Mouse (Mus musculus) right cerebral cortex, postnatal 36 days (tissue): ENCODE measurements around the gene Nelfe.
"Not testable (repeated sequence)": the region's sequence is repeated elsewhere in the genome, so short reads cannot be mapped to it uniquely, and the experiment has no call there.

ENCODE experiments used
- DNase-seq, 2 experiments: peaks; one replicate each; pipeline ENCODE4 v3.0.0; 2022; ENCODE audit warnings: low spot score in 2 of 2, mixed read lengths in 1 of 2

The Nelfe gene

GRCm38 (mm10) chr17:34849722-34850516 lies at the start of gene Nelfe, which contains the start of gene Skiv2l:
Nelfe (plus strand) TSS chr17:34850391.
Skiv2l (minus strand) TSS chr17:34850210.
- peak; percentile 96 for DNase-seq

DNA sequence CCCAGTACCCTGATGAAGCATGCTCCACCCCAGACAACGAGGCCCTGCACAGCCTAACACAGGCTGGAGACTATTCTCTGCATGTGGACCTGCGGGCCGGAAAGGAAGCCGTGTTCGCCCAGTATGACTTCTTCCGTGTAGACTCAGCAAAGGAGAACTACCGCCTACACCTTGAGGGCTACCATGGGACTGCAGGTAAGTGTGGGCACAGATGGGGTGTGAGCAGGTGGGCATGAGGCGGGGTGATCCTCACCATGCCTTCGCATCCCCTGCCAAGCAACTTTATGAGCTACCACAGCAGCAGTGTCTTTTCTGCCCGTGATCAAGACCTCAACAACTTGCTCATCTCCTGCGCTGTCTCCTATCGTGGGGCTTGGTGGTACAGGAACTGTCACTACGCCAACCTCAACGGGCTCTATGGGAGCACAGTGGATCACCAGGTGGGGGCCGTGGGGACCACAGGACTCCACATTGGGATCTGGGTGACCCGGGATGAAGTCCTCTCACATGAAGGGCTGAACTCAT lies 49.3 kb upstream of the Nelfe start:
- not testable (repeated sequence) for DNase-seq

- not testable (repeated sequence) for DNase-seq
Measured at GRCm38 (mm10) chr17:34802756-34803155, 47.4 kb upstream of the Nelfe start.

DNA sequence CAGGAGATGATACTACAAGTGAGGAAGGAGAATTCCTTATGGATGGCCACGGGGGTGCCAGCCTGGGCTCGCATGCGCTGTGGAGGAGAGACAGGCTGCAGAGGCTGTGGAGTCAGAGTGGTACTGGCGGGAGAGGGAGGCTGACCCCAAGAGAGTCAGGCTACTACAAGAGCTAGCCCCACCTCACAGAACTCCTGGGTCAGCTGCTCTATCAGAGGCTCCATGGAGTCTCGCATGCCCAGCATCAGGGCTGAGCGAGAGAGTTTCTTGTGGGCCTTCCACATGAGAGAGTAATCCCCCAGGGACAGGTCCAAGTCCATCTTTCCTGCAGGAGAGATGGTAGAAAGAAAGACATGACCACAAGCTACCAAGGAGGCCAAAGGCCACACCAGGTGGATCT lies 46.8 kb upstream of the Nelfe start:
- DNase-seq = not testable (repeated sequence)

GRCm38 (mm10) chr17:34804301-34804700 lies 45.9 kb upstream of the Nelfe start, which contains the start of gene Cyp21a1:
Cyp21a1 (minus strand) TSS chr17:34804561.
- not testable (repeated sequence) for DNase-seq

GRCm38 (mm10) chr17:34804871-34805562 lies 45.2 kb upstream of the Nelfe start:
- DNase-seq = no peak

- DNase-seq = no peak
Measured at GRCm38 (mm10) chr17:34807176-34807575, 43.0 kb upstream of the Nelfe start.

DNA sequence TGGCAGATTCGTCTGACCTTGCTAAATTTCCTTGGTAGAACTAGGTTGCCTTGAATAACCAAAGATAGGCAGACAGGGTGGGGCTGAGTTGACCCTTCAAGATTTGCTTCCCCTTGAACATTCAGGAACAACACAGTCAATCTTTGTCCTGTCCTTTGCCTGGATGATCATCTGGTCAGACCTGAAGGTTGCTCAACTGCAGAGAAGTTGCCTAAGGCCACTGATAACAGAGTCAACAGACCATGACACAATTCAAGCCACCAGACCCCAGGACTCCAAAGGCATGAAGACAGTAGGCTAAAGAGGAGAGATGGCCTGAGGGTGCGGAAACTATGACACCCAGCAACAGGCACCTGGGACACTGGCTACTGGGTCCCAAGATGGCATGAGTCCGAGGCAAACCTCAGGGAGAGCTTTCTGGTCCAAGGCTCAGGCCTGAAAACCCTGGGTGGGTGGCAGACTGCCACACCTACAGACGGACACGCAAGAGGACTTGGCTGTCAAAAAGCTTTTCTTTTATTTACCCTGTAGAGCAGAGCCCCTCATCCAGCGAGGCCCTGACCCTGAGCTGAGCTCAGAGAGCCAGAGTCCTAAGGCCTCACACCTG lies 41.5 kb upstream of the Nelfe start:
- no peak for DNase-seq

DNA sequence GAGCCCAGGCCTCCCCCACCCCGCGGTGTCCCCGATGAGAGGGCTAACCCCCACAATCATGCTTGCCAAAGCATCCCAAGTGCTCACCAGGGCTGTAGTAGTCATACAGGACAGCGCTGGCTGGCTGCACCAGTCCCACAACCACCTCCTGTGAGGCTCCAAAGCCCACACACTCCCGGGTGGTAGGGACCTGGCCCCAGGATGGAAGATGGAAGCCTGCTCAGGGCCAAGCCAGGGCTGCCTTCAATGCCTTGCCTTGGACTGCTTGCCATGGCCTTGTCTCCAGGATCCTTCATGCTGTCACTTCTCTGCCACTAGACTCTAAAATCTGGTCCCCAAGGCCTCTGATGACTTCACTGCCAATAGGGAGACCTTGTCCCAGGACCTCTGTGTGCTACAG lies 39.8 kb upstream of the Nelfe start:
- DNase-seq = not testable (repeated sequence)

- DNase-seq = not testable (repeated sequence)
Measured at GRCm38 (mm10) chr17:34810811-34811210, 39.4 kb upstream of the Nelfe start.

GRCm38 (mm10) chr17:34811275-34811674 lies 38.9 kb upstream of the Nelfe start:
- no peak for DNase-seq

DNA sequence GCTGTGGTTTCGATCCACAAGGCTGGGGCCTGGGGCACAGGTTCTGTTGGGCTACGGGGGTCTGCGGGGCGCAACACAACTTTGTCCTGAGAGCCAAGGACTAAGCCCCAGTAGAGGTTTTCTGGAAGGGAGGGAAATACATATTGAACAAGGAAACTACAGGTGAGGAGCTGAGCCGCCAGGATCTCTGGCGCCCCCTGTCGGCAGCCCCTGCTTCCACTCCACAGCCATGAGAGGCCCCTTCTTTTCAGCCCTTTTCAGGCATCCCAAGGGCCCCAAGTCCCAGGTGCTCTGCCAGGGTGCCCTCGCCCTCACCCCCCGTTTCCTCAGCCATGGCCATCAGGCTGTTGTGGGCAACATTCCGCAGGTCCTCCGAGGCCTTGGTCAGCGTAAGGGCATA lies 36.4 kb upstream of the Nelfe start:
- DNase-seq = not testable (repeated sequence)

GRCm38 (mm10) chr17:34814818-34815370 lies 35.3 kb upstream of the Nelfe start:
- no peak for DNase-seq

DNA sequence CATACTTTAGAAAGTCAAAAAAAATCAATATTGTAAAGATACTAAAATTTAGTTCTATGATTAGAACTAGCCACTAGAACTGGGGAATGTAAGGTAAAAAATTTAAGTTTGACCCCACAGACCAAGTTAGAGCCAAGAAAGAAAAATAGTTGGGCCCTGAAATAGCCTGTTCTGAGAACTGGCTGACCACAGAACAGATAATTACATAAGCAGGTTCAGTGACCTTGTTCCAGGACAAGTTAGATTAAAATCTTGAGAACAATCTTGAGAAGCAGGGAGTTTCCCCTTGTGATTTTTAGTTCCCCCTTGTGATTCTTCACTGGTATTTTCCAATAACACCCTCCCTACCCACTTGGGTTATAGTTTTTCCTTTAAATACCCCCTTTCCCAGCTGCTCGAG lies 19.4 kb upstream of the Nelfe start:
- not testable (repeated sequence) for DNase-seq

DNA sequence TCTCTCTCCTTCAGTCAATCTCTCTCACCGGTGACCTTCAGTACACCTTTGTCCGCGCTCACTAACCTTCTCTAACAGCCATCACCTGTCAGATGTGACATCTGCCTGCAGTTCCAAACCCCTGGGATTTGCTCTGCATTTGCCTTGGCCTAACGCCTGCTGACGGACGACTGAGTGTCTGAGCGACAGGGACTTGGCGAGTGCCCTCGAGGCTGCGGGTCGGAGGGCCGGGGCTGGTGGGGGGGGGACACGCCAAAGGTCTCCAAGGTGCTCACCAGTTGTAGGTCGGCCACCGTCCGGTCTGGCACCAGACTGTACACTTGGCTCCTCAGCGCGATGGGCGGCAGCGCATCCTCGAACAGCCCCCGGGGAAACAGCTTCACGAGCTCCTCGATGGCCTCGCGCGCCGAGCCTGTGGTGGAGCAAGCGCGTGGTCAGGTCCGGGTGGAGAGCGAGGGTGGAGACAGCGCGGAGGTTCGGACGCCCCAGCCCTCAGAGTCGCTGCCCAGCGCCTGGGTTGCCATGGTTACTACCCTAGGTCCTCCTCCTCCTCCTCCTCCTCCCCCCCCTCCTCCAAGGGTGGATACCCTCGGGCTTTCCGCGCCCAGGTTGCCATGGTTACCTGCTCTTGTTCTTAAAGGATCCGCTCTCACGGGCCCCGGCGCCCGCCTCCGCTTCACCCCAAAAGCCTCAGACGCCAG lies 13.9 kb upstream of the Nelfe start:
- no peak for DNase-seq

DNA sequence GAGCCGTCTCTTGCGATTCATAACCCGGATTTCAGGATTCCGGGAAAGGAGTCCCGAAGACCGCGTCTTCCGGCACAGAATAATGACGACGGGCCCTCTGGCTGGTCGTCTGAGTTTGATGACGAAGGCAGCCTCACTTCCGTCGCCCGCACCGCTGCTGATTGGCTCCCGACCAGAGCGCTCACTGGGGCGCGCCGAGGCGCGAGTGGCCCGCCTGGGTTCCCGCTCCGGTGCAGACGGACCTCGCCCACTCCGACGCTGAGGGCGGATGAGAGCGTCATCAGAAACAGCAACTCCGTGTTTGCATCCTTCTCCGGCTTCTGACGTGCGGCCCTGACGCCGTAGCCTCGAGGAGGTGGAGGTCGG lies 13.4 kb upstream of the Nelfe start, which contains the start of the genes Stk19 and Dxo:
Gene Stk19, minus strand, starts transcription at position 90 of the 366 bp plus-strand sequence.
Gene Dxo, plus strand, starts transcription at position 164 of the 366 bp plus-strand sequence.
- DNase-seq = peak; percentile 97 to 98

GRCm38 (mm10) chr17:34837464-34838324 lies 12.5 kb upstream of the Nelfe start:
- DNase-seq = no peak

DNA sequence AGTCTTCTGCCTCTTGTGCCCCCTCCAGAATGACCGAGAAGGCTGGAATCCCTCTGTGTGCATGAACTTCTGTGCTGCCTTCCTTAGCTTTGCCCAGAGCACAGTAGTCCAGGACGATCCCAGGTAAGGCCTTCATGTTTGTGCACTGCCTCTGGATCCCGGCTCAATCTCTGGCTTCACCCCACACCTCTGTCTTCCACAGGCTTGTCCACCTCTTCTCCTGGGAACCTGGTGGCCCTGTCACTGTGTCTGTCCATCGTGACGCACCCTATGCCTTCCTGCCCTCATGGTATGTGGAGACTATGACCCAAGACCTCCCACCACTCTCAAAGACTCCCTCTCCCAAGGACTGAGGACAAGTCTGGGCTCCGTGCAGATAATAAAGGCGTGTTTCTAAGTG lies 11.4 kb upstream of the Nelfe start:
- no peak for DNase-seq

DNA sequence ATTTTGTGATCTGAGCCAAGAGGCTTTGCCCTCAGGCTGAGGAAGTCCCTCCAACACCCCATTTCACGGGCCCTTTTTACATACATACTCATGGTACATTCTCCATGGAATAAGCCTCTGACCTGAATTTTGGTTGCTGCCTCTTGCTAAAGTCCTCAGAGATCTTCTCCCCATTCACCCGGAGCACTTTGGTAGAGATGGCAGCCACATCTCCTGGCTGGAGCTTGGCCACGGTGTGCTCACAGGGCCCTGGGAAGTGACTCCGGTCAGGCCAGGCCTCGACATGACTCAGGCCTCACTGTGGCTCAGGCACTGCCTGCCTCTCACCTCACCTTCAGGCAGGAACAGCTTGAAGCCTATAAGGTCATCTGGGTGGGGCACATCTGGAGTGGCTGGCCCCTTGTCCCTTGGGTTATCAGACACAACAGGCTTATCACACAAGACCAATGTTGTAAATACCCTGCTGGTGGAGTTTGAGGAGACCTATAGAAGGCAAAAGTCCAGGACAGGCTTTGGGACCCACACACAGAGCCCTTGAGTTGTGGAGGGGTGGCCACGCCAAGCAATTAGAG lies 9.4 kb upstream of the Nelfe start:
- no peak for DNase-seq

- DNase-seq = no peak
Measured at GRCm38 (mm10) chr17:34844884-34845283, 5.3 kb upstream of the Nelfe start.
